Mouse (Mus musculus): ENCODE measurements around the gene Phactr2.

- TF ChIP-seq CTCF (IDR thresholded peaks at IDR 0.05; ENCODE audit: low read depth, low read length) (no peak), GATA2 (IDR thresholded peaks at IDR 0.05; ENCODE audit: borderline replicate concordance, low read depth, low read length) (no peak)
Observed at GRCm38 (mm10) chr10:13162031-13162430, 312.2 kb downstream of the Phactr2 start.
